Mouse (Mus musculus): ENCODE measurements at regions not wholly inside any gene's neighbourhood (a gene's known extent, or its start where the extent isn't known, plus 50 kb on each side); places are given as distances from the start of the nearest gene placed in this dataset.

- no peak for TF ChIP-seq CHD2 (IDR thresholded peaks at IDR 0.05; ENCODE audit: low read length)
- TF ChIP-seq CTCF (IDR thresholded peaks at IDR 0.05 in 2 of 3, conservative IDR thresholded peaks at IDR 0.05 in 1 of 3; ENCODE audit: control insufficient read depth in 1 of 3, insufficient read depth in 1 of 3, low read depth in 2 of 3, low read length in 3 of 3, poor library complexity in 1 of 3, severe bottlenecking in 1 of 3): no peak
- no peak for TF ChIP-seq POLR2A (IDR thresholded peaks at IDR 0.05; ENCODE audit: control insufficient read depth in 1 of 2, insufficient read depth in 1 of 2, low read depth in 1 of 2, low read length in 2 of 2, poor library complexity in 1 of 2)
- no peak for TF ChIP-seq SIN3A (IDR thresholded peaks at IDR 0.05; ENCODE audit: low read length)
- TF ChIP-seq E2F4 (IDR thresholded peaks at IDR 0.05; ENCODE audit: borderline replicate concordance, low read depth, low read length): no peak
- no peak for TF ChIP-seq GATA1 (IDR thresholded peaks at IDR 0.05; ENCODE audit: low read depth, low read length)
- TF ChIP-seq MEF2A (IDR thresholded peaks at IDR 0.05; ENCODE audit: extremely low read depth, insufficient replicate concordance, low read depth, low read length, poor library complexity, severe bottlenecking): no peak
- no peak for TF ChIP-seq ZC3H11A (IDR thresholded peaks at IDR 0.05; ENCODE audit: low read depth, low read length)
These were observed 63.3 kb upstream of the Shh start for GRCm38 (mm10) chr5:28530202-28530855.

All from MEL (cell line).